Mouse (Mus musculus): ENCODE measurements around the gene Poldip3.

The Poldip3 gene

DNA sequence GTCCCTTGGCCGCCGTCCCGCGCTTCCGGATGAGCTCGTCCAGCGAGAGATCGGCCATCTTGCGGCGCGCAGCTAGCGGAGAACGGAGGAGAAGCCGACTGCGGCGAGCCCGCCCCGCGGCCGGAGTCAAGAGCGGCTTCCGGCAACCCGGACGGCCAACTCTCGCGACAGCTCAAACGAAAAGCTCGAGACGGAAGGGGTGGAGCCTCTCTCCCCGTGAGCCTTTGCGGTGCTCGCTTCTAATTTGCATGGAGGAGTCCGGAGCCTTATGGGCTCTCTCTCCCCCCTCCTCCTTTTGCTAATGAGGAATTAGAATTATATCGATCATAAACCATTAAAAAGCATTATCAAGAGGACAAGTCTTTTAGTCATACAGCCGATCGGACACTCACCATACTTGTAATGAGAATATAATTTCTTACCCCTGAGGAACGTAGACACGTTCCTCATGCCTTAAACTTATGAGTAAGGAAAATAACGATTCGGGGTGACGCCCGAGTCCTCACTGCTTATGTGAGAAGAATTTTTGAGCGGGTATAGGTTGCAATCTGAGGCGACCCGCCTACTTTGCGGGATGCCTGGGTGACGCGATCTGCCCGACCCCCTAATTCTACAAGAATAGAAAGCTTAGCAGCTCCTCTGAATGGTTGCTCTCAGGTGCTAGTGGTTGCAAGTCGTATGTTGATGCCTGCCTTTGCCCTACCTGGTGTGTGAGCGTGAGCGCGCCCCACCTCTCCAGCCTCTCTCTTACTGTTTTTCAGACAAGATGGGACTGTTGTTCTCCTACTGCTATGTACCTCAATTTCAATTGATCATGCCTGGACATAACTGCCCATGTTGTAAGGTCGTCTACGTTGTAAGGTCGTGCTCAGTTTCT lies at the start of gene Poldip3:
Gene Poldip3, minus strand, starts transcription at position 189 of the 877 bp plus-strand sequence.
- DNase-seq (ENCODE audit: low spot score): peak; percentile 99

DNA sequence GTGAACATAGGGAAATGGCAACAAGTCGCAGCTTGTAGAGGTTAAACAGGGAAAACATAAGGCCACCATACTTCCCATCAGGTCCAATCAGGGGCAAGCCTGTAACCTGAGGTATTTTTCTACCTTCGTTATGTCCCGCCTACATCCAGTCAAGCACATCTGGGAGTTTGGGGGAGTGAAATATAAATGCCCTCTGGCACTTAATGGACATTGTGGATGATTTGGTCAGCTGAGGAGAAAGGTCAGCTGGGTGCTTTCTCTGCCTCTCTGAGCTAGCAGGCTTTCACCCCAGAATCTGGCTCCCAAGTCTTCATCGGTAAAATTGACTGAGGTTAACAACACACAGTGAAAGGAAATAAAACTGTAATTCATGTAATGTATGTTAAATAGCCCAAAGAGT lies 44.2 kb upstream of the Poldip3 start:
- no peak for DNase-seq (ENCODE audit: low spot score)

DNA sequence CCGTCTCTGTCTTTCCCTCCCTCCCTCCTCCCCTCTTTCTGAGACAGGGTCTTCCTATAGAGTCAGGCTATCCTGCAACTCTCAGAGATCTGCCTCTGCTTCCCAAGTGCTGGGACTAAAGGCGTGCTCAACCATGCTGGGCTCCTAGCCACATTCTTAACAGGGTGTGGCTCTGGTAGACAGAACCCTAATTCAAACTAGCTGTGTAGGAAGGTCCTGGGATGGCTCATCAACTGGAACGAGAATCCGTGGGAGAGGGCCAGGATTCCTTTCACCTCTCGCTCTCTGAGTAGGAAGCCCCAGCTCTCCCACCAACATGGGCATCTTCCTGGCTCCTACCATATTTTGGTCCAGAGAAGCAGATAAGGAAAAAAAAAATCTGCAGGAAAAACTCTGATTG lies 33.2 kb upstream of the Poldip3 start:
- no peak for DNase-seq (ENCODE audit: low spot score)

DNA sequence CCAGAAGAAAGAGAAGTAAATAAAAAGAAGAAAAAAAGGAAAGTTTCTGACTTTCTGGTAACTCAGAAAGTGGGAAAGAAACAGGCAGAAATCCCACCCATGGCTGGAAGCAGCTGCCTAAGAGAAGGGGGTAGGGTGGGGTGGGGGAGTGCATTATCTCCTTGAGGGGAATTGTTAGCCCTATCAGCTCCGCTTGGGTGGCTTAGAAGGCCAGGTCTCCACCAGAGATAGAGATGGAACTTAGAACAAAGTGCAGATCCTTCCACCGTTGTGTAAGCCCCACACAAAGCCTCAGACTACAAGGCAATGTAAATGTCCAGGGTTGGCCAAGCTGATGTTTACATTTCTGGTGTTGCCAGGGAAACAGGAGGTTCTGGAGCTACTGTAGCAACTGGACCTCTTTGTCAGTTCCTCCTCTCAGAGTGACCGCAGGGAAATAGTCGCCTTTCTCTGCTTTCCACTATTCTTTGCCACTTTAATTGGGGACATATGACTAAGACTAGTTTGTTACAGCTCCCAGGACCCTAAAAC lies 32.7 kb upstream of the Poldip3 start:
- no peak for DNase-seq (ENCODE audit: low spot score)

DNA sequence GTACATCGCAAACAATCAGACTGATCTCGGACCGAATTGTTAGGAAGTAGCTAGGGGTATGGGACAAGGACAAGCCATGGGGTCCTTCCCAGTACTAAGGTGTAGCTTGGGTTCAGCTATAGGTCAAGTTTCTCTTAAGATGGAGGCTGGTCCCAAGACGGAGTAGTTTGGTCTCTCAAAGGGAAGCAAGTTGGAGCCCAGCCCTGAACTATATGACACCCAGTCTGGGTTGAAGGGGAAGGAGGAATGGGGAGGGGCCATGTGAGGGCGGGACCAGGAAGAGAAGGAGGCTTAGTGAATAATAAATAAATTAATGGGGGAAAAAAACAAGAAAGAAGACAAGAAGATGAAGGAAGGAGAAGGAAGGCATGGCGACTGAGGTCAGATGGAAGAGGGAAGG lies 30.8 kb upstream of the Poldip3 start:
- no peak for DNase-seq (ENCODE audit: low spot score)

DNA sequence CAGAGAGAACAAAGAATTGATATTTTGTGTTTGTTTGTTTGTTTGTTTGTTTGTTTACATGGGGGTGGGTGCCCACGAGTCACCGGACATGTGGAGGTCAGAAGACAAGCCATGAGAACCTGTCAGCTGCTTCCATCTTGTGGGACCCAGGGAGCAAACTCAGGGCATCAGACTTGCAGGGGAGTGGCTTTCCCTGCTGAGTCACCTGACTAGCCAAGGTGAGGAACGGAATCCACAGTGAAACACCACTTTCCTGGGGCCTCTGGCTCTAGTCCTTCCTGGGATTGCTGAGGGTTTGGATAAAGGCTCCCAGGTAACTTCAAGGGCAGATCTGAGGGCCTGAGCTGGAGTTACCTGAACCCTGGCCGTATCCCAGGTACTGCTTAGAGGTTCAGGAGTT lies 27.5 kb upstream of the Poldip3 start:
- DNase-seq (ENCODE audit: low spot score): no peak

DNA sequence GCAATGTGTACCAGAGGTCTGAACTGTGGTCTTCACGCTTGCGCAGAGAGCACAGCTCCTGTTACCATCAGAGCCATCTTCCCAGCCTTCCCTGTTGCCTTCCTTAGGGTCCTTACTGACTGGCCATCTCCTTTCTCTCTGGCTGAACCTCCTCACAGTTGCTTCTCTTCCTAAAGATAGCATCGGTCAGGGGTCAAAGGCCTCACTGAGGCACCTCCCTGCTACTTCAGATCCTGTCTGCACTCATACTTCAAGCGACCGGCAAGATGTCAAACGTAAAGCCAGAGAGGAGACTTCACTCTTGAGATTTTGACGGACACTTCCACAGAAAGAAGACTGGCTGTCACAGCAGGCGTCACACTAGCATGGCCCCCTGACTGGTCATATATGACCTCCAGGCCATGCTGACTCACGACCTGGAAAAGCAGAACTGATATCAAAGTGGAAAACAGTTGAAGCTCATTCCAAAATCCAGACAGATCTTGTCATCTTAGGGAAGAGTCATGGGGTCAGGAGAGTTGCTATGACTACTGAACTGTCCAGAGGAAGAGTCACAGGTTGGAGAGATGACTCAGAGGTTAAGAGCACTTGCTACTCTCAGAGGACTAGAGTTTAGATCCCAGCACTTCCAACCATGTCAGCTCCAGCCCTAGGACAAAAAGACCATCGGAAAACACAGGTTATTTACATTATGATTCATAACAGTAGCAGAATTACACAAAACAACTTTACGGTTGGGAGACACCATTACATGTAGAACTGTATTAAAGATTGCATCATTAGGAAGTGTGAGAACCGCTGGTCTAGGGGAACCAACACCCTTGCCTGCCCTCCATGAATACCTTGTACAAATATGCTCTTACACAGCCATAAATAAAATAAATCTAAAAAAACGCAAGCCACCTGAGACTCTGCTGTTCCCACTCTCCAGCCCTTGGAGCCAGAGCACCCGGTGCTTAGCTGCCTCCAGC lies 25.0 kb upstream of the Poldip3 start:
- no peak for DNase-seq (ENCODE audit: low spot score)

DNA sequence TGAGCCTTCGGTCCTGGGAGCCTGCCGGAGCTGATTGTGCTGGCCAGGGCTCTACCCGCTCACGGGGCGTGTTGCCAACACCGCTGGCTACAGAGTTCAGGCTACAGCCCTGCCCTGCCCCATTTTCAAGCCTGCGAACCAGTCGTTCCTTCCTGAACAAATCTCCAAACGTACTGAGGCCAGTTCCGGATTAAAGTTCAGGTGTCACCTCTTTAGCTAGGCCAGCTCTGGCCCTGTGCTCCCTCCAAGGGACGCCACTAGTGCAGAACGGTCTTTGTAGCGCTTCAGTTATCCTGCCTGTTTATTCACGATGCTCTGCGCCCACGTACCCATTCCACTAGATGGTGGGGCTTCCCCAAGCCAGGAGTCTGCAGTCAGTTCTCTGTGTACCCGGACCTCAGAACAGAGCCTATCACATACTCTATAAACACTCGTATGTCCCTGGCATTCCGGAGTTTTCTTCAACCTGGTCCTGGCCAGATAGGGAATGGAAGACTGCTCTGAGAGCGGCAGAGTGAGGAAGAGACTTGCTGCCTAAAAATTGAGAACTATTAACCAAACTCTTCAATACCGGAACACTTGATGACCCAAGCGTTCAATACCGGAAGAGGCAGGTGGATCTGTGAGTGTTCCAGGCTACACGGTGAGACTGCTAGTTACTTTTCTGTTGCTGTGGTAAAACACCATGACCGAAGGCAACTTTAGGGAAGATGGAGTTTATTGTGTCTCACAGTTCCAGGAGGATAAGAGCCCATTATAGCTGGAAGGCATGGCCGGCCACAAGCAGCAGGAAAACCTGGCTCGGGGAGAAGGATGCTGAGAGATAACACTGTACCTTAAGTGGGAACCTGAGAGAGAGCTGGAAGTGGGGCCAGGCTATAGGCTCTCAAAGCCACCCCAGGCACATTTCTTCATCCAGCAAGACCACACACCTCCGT lies 23.6 kb upstream of the Poldip3 start, which contains the start of gene Cyb5r3:
Gene Cyb5r3, minus strand, starts transcription at position 101 of the 938 bp plus-strand sequence.
- no peak for DNase-seq (ENCODE audit: low spot score)

DNA sequence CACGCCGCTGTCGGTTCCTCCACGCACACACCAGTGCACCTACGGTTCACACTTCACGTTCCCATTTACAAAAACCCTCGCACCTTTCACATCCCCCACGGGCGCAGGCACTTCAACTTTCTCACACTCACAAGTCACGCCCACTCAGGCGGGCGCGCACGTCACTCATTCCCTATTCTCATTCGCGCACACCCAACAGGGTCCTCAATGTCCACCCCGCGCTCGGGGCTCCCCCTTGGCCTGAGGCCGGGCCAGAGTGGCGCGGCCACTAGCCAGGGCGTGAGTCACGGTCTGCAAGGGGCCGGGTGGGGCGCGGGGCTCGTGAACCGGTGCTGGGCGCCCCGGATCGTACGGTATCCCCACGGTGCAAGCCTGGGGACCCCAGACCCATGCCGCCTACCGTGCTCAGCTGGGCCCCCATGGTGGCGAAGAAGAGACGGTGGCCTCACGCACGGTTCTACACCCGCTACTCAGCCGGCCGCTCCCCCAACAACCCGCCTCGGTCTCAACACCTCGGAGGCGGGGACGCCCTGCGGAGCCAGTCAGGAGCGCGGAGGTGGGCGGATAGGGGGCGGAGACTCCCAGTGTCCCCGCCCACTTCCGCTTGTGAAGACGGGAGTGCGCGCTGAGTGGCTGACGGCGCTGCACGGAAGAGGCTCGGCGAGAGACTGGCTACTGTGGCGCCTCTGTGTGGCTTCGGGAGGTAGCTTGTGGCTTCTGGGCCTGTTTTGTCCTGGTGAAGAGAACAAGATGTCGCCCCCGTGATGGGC lies 22.7 kb upstream of the Poldip3 start:
- peak; percentile 100 for DNase-seq (ENCODE audit: low spot score)

DNA sequence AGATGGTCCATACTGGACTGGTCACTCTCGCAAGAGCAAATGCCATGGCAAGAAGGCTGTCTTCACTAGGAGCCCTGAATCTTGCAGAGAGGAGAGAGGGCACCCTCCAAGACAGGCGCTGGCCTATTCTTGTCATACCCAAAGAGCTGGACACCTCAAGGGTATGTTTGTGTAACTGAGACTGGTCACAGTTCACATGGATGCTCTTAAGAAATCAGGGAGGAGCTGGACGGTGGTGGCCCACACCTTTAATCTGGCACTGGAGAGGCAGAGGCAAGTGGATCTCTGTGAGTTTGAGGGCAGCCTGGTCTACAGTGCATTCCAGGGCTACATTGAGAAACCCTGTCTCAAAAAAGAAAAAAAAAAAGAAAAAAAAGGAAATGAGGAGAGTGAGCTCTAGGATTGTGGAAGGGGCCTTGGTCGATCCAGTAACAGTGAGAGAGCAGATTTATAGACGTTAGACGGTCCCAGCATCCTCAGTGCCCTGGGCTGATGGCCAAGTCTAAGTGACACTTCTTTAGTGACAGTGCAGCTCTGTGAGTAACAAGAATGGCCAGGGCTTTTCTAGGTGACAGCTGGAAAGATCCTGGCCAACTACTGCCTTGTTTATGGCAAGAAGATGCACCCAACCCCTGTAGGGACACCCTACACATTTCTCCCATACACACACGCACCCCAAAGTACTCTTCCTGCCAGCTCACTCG lies 21.9 kb upstream of the Poldip3 start:
- DNase-seq (ENCODE audit: low spot score): no peak

DNA sequence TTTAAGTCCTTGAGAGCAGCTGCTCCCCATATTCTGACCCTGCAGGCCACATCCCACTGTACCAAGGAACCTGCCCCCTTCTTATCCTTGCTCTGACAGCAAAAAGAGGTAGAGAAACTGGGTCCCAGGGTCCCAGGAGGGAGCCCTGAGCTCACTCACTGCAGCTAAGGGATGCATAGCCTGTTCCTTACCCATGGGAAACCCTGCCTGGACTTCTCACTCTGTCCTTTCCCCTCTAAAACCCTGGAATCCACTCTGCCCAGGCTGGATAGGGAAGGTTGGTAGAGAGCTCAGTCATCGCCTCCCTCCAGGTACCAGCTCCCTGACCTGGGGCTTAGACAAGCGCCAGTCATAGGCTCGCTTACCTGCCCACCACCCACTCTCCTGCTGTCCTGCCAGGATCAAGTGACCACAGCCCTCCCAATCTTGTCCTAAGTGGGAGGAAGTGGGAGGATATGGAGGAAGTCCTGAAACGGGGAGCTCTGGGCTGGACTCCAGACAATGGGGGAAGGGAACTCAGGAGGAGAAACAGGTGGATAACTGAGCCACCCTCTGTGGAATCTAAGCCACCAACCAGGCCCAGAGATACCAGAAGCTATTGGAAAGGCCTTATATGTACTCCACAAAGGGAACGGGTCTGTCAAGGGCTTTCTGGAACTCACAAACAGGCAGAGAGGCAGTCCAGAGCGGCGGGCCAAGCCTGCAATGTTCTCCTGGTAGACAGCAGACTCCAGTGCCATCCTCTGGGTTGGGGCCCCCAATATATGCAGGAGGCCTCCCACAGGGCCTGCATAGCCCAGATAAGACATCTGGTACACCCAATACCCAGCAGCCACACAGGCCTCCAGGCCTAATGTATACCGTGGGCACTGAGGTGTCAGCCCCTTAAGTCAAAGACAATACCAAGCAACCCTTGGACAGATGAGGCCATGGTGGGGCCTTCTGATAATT lies 20.9 kb upstream of the Poldip3 start:
- no peak for DNase-seq (ENCODE audit: low spot score)

DNA sequence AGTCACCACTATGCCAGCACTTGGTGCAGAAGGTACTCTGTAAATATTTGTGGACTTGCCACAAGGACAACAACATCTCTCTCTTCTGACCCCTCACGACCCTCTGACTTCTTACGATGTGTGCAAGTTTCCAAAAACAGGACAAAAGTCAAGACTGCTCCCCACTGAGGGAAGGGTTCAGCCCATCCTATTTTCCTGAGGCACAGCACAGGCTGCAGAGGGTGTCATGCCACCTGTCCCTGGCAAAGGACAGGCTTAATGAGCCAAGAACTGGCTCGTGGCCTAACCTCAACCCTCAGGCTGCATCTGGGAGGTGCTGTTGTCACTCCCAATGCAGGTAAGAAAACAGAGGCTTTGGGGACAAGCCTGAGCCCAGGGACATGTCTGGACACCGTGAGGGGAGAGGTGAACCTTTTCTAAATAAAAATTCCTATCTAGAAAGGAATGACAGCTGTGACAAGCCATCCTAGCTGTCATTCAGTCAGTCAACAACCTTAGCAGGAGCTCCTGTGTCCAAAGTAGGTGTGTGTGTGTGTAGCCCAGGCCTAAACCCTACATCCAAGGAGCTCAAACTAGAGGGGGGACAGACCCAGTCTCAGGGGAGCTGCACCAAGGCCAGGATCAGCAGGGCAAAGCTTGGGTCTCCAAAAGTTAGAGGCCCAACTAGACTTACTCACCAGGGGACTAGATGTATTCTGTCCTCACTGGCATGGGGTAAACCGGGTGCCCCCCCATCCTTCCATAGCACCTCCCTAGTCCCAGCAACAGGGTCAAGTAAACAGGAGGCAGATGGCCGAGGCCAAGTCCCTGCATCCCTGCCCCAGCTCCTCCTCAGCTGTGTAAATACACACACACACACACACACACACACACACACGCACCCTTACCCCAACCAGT lies 19.9 kb upstream of the Poldip3 start:
- no peak for DNase-seq (ENCODE audit: low spot score)

DNA sequence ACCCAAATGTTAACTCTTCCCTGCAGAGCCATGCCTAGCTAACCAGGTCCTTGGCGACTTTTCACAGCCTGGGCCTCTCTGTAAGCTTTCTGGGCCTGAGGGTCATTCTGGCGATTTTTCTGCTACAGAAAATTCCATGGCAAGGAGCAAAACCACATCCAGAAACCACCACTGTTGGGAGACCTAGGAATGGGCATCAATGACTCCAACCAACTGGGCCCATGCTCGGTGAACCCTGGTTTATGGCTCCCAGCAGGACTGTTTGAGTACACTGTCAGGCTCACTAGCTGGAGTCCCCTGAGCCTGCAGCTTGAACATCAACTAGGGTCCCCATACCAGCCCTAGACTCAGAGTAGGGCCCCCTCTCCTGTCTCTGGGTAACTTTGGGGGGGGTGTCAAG lies 19.1 kb upstream of the Poldip3 start:
- DNase-seq (ENCODE audit: low spot score): no peak

DNA sequence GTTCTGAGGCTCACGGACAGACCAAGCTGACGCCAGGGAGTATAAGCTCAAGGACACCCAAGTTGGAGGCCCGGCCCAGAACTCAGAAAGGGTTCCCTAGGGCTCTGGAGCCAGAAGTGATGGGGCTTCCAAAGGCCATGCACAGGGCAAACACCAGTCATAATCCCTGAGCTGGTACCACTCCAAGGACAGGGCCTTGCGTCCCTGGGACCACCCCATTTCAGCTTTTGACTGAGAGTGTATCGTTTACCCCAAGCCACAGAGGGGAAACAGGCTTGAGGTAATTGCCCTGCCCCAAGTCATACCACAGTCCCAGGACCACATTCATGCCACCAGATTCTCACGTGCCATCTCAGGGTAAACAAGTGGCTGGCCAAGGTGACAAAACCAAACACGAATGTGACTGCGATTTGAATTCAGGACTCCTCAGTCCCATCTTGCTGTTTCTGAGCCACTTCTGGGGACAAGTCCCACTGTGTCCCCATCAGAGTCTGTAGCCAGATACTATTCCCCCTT lies 18.4 kb upstream of the Poldip3 start:
- DNase-seq (ENCODE audit: low spot score): no peak

DNA sequence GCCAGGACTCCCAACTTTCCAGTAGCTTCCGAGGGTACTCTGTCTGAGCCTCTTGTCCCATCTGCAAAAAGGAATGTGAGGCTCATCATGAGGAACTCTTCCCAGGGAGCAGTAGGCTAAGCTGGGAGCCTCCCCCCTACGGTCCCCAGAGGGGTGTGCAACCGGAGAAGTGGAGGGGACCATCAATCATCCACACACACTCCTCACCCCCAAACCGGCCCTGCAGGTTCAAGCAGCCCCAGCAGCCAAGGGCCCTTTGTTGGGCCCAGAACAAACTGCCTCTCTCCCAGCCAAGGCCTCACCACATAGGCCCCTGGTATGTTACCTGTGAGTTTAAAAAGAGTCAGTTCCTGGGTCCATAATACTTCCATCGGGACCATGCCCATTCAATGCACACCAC lies 17.9 kb upstream of the Poldip3 start:
- DNase-seq (ENCODE audit: low spot score): no peak

DNA sequence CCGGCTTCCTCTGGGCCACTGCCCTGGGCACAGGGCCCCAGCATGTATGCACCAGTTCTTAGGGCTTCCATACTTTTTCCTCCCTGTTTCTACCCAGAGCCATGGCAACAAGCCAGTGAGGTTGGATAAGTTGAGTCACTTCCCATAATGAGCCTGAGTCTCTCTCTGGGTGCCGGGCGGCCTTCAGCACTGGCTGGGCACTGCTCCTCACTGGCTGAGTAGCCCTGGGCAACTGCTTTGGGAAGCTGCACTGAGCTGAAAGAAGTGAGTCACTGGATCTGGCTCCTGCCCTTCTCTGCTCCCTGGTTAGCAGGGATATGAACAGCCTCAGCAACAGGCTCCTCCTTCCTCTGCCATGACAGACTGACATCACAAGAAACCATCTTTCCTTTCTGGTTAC lies 17.5 kb upstream of the Poldip3 start:
- DNase-seq (ENCODE audit: low spot score): no peak

DNA sequence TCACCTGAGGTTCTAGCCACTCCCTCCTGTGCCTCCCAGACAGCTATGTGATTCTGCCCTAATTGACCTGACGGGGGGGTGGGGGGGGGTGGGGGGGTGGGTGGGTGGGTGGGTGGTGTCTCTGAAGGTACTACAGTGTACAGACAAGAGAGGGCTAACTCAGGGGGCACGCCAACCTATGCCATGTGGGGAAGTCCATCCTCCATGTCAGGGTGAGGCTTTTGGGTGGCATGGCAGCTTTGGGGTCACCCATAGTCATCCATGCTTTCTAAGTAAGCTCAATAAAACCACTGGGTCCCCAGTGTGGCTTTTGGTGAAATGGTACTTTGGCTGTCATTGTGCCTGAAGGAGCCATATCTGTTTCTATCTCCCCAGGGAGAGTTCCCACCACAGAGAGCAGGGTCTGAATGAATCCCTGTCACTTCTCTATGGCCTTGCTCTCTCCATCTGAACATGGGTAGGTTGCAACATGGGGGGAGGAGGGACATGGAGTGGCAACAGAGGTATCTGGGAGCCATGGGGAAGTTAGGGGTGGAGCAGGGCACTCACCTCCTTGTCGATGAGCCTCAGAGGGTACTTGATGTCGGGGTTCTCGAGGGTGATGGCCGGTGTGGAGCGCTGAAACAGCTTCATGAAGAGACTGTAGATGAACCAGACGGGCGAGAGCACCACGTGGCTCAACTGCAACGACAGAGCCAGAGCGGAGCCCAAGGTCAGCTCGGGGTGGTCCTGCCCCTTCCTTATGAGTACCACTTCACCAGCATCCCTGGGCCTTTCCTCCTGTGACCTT lies 16.5 kb upstream of the Poldip3 start:
- DNase-seq (ENCODE audit: low spot score): no peak

All from embryo, embryonic 10.5 days (tissue).